In genomic region chr6:37483262-37483661, GRCm38 (mm10) we compare ENCODE assay signal across 24 mouse cellular contexts. TPM values are rescaled to one million over a fixed set of nuclear protein-coding genes. Genes with fewer than 3 reads are reported as not detected.
"Had no signal": no experiment of that assay in that cellular context is flagged by ENCODE, and none has a peak within 500 bp of the region (broad histone marks: within the 10 kb centered on the region; RNA-seq: fewer than 3 reads in every experiment).

No protein-coding gene starts in this region.

- ATAC-seq: midbrain, embryonic 15.5 days had no signal

- H3K9me3 ChIP-seq: limb, embryonic 13.5 days; lung, embryonic 15.5 days; megakaryocyte, embryonic 14.5 days; midbrain, embryonic 15.5 days; neural tube, embryonic 13.5 days; stomach, embryonic 15.5 days had no signal

- H3K4me2 ChIP-seq: limb, embryonic 13.5 days; lung, embryonic 15.5 days; midbrain, embryonic 11.5 days; midbrain, embryonic 15.5 days; neural tube, embryonic 13.5 days; stomach, embryonic 15.5 days had no signal

- H3K4me1 ChIP-seq: limb, embryonic 13.5 days; lung, embryonic 15.5 days; megakaryocyte, embryonic 14.5 days; midbrain, embryonic 15.5 days; neural tube, embryonic 13.5 days; stomach, embryonic 15.5 days had no signal

- H3K27me3 ChIP-seq: limb, embryonic 13.5 days; lung, embryonic 15.5 days; megakaryocyte, embryonic 14.5 days; midbrain, embryonic 15.5 days; neural tube, embryonic 13.5 days; stomach, embryonic 15.5 days had no signal

- H3K27ac ChIP-seq: limb, embryonic 13.5 days; lung, embryonic 15.5 days; macrophage; midbrain, embryonic 15.5 days; neural tube, embryonic 13.5 days; stomach, embryonic 15.5 days had no signal

- H3K36me3 ChIP-seq: limb, embryonic 13.5 days; lung, embryonic 15.5 days; midbrain, embryonic 15.5 days; neural tube, embryonic 13.5 days; stomach, embryonic 15.5 days had no signal

- H3K9ac ChIP-seq: limb, embryonic 13.5 days; lung, embryonic 15.5 days; midbrain, embryonic 15.5 days; neural tube, embryonic 13.5 days; stomach, embryonic 15.5 days had no signal

- H3K4me3 ChIP-seq: limb, embryonic 13.5 days; lung, embryonic 15.5 days; megakaryocyte, embryonic 14.5 days; midbrain, embryonic 15.5 days; neural tube, embryonic 13.5 days; stomach, embryonic 15.5 days had no signal

- DNase-seq: kidney, adult 11 months; kidney, adult 9 months; kidney, postnatal 10 days; left cerebral cortex, postnatal 4 days; lung, postnatal 14 days; retina, postnatal 1 day; thymus, adult 2 months; thymus, postnatal 25 days had no signal

RNA-seq across cellular contexts. Expression of gene Akr1d1, which starts 46.7 kb away (rescaled TPM):
- total RNA-seq: layer of hippocampus, postnatal 14 days; left cerebral cortex, adult 18-20 months; left cerebral cortex, postnatal 10 days; left cerebral cortex, postnatal 4 days; monocyte, adult 5-6 weeks had no signal
- polyA plus RNA-seq: large intestine, adult 2 months; limb, embryonic 13.5 days; lung, embryonic 15.5 days; macrophage; midbrain, embryonic 11.5 days; midbrain, embryonic 15.5 days; neural tube, embryonic 13.5 days; spleen, adult 2 months; testis, adult 2 months; thymus, adult 2 months; urinary bladder, adult 2 months had no signal
